Mouse (Mus musculus): Measurements from ENCODE around the gene Phospho1. TPM values are rescaled to one million over a fixed set of nuclear protein-coding genes. Genes with fewer than 3 reads are reported as not detected.

Phospho1 gene
- polyA plus RNA-seq, 1 experiment from 2014 or later = 5.3 TPM

- H3K27ac ChIP-seq = peak overlapping the region; percentile 80
- no peaks in the 10 kb centered on the region for H3K36me3 ChIP-seq
- no peak for ATAC-seq (replicated peaks; ENCODE audit: insufficient number of reproducible peaks, insufficient read depth, low FRiP score, low read depth)
- H3K9ac ChIP-seq = no peak overlapping the region
- H3K4me2 ChIP-seq = peak overlapping the region; percentile 47
- no peaks in the 10 kb centered on the region; the same call in 1 of the 2 replicates for H3K4me1 ChIP-seq (replicated peaks)
- 0 out of 2 replicates have a peak, but pooled peaks cover 7% of the 10 kb centered on the region for H3K27me3 ChIP-seq
- peak overlapping the region; percentile 32 for H3K4me3 ChIP-seq
- WGBS = 45% methylated on average over 6 of the region's 6 CpGs
- H3K9me3 ChIP-seq (replicated peaks) = no peaks in the 10 kb centered on the region
Observed at GRCm38 (mm10) chr11:95843421-95843950, 19.2 kb downstream of the Phospho1 start.

- Histone ChIP-seq H3K27me3 (0 out of 2 replicates have a peak, but pooled peaks cover 7% of the 10 kb centered on the region), H3K27ac (no peak overlapping the region), H3K4me2 (peak overlapping the region; percentile 47), H3K4me3 (no peak overlapping the region), H3K4me1 (replicated peaks) (no peaks in the 10 kb centered on the region), H3K9me3 (replicated peaks) (no peaks in the 10 kb centered on the region), H3K9ac (no peak overlapping the region), H3K36me3 (no peaks in the 10 kb centered on the region)
- 71% methylated on average over 4 of the region's 4 CpGs for WGBS
- ATAC-seq (replicated peaks; ENCODE audit: insufficient number of reproducible peaks, insufficient read depth, low FRiP score, low read depth) = no peak
Observed at GRCm38 (mm10) chr11:95844935-95845334, 20.6 kb downstream of the Phospho1 start.

- Histone ChIP-seq H3K9ac (no peak overlapping the region), H3K4me1 (replicated peaks) (no peaks in the 10 kb centered on the region), H3K4me3 (no peak overlapping the region), H3K36me3 (no peaks in the 10 kb centered on the region), H3K27ac (no peak overlapping the region), H3K27me3 (no peaks in the 10 kb centered on the region), H3K4me2 (no peak overlapping the region), H3K9me3 (replicated peaks) (no peaks in the 10 kb centered on the region)
- WGBS = 73% methylated on average over 2 of the region's 2 CpGs
- no peak for ATAC-seq (replicated peaks; ENCODE audit: insufficient number of reproducible peaks, insufficient read depth, low FRiP score, low read depth)
Observed at GRCm38 (mm10) chr11:95850898-95851297, 26.6 kb downstream of the Phospho1 start.

GRCm38 (mm10) chr11:95853684-95854083 is 29.4 kb downstream of the Phospho1 start:
- Histone ChIP-seq H3K27me3 (no peaks in the 10 kb centered on the region), H3K4me2 (no peak overlapping the region), H3K36me3 (no peaks in the 10 kb centered on the region), H3K4me3 (no peak overlapping the region), H3K9me3 (replicated peaks) (no peaks in the 10 kb centered on the region), H3K9ac (no peak overlapping the region), H3K27ac (no peak overlapping the region), H3K4me1 (replicated peaks) (0 out of 2 replicates have a peak, but pooled peaks cover 7% of the 10 kb centered on the region)
- WGBS = 43% methylated on average over 5 of the region's 5 CpGs
- ATAC-seq (replicated peaks; ENCODE audit: insufficient number of reproducible peaks, insufficient read depth, low FRiP score, low read depth) = no peak

GRCm38 (mm10) chr11:95857306-95857705 is 33.0 kb downstream of the Phospho1 start:
- H3K9ac ChIP-seq = no peak overlapping the region
- H3K27ac ChIP-seq = no peak overlapping the region
- H3K36me3 ChIP-seq = no peaks in the 10 kb centered on the region
- ATAC-seq (replicated peaks; ENCODE audit: insufficient number of reproducible peaks, insufficient read depth, low FRiP score, low read depth) = no peak
- H3K9me3 ChIP-seq (replicated peaks) = no peaks in the 10 kb centered on the region
- no peak overlapping the region for H3K4me3 ChIP-seq
- H3K4me2 ChIP-seq = 0 out of 2 replicates have a peak overlapping the region, but pooled peaks have one; percentile 85
- peaks cover 13% of the 10 kb centered on the region for H3K4me1 ChIP-seq (replicated peaks)
- H3K27me3 ChIP-seq = no peaks in the 10 kb centered on the region
- 72% methylated on average over 4 of the region's 4 CpGs for WGBS

GRCm38 (mm10) chr11:95857716-95858527 is 33.6 kb downstream of the Phospho1 start:
- H3K36me3 ChIP-seq = no peaks in the 10 kb centered on the region
- H3K4me3 ChIP-seq = peak overlapping the region; percentile 79
- H3K27ac ChIP-seq = peak overlapping the region; percentile 89
- no peaks in the 10 kb centered on the region for H3K9me3 ChIP-seq (replicated peaks)
- ATAC-seq (replicated peaks; ENCODE audit: insufficient number of reproducible peaks, insufficient read depth, low FRiP score, low read depth) = no peak
- H3K4me2 ChIP-seq = peak overlapping the region; percentile 85
- H3K27me3 ChIP-seq = no peaks in the 10 kb centered on the region
- H3K4me1 ChIP-seq (replicated peaks) = peaks cover 13% of the 10 kb centered on the region
- 20% methylated on average over 21 of the region's 21 CpGs for WGBS
- peak overlapping the region; percentile 61 for H3K9ac ChIP-seq

- no peaks in the 10 kb centered on the region for H3K36me3 ChIP-seq
- H3K4me3 ChIP-seq = peak overlapping the region; percentile 79
- peak overlapping the region; percentile 64 for H3K9ac ChIP-seq
- ATAC-seq (replicated peaks; ENCODE audit: insufficient number of reproducible peaks, insufficient read depth, low FRiP score, low read depth) = peak; percentile 98
- peak overlapping the region; percentile 89 for H3K27ac ChIP-seq
- H3K9me3 ChIP-seq (replicated peaks) = no peaks in the 10 kb centered on the region
- peaks cover 13% of the 10 kb centered on the region for H3K4me1 ChIP-seq (replicated peaks)
- peak overlapping the region; percentile 85 for H3K4me2 ChIP-seq
- WGBS = under 1% methylated on average over 58 of the region's 58 CpGs
- H3K27me3 ChIP-seq = no peaks in the 10 kb centered on the region
Observed at GRCm38 (mm10) chr11:95858528-95859467, 34.5 kb downstream of the Phospho1 start.

GRCm38 (mm10) chr11:95859468-95859855 is 35.2 kb downstream of the Phospho1 start:
- Histone ChIP-seq H3K36me3 (no peaks in the 10 kb centered on the region), H3K27me3 (no peaks in the 10 kb centered on the region), H3K9me3 (replicated peaks) (no peaks in the 10 kb centered on the region), H3K9ac (peak overlapping the region; percentile 64), H3K4me3 (peak overlapping the region; percentile 79), H3K27ac (peak overlapping the region; percentile 89), H3K4me2 (peak overlapping the region; percentile 85), H3K4me1 (replicated peaks) (peaks cover 13% of the 10 kb centered on the region)
- peak; percentile 47; the same call in 1 of the 2 replicates for ATAC-seq (replicated peaks; ENCODE audit: insufficient number of reproducible peaks, insufficient read depth, low FRiP score, low read depth)
- under 1% methylated on average over 35 of the region's 35 CpGs for WGBS

- H3K27ac ChIP-seq = 0 out of 2 replicates have a peak overlapping the region, but pooled peaks have one; percentile 89
- no peaks in the 10 kb centered on the region for H3K27me3 ChIP-seq
- peak overlapping the region; percentile 64 for H3K9ac ChIP-seq
- H3K4me1 ChIP-seq (replicated peaks) = peaks cover 13% of the 10 kb centered on the region
- no peaks in the 10 kb centered on the region for H3K9me3 ChIP-seq (replicated peaks)
- H3K4me3 ChIP-seq = peak overlapping the region; percentile 79
- H3K36me3 ChIP-seq = no peaks in the 10 kb centered on the region
- ATAC-seq (replicated peaks; ENCODE audit: insufficient number of reproducible peaks, insufficient read depth, low FRiP score, low read depth) = no peak
- 20% methylated on average over 3 of the region's 3 CpGs for WGBS
- peak overlapping the region; percentile 85 for H3K4me2 ChIP-seq
Observed at GRCm38 (mm10) chr11:95860071-95860490, 35.8 kb downstream of the Phospho1 start.

- no peaks in the 10 kb centered on the region for H3K36me3 ChIP-seq
- H3K27me3 ChIP-seq = no peaks in the 10 kb centered on the region
- WGBS = 88% methylated on average over 8 of the region's 8 CpGs
- no peaks in the 10 kb centered on the region for H3K9me3 ChIP-seq (replicated peaks)
- H3K9ac ChIP-seq = no peak overlapping the region
- H3K4me2 ChIP-seq = no peak overlapping the region
- ATAC-seq (replicated peaks; ENCODE audit: insufficient number of reproducible peaks, insufficient read depth, low FRiP score, low read depth) = no peak
- H3K27ac ChIP-seq = no peak overlapping the region
- no peak overlapping the region for H3K4me3 ChIP-seq
- H3K4me1 ChIP-seq (replicated peaks) = peaks cover 13% of the 10 kb centered on the region
Observed at GRCm38 (mm10) chr11:95861397-95861796, 37.1 kb downstream of the Phospho1 start.

- no peaks in the 10 kb centered on the region for H3K27me3 ChIP-seq
- no peaks in the 10 kb centered on the region for H3K9me3 ChIP-seq (replicated peaks)
- H3K4me2 ChIP-seq = no peak overlapping the region
- no peak overlapping the region for H3K4me3 ChIP-seq
- no peak overlapping the region for H3K27ac ChIP-seq
- no peak for ATAC-seq (replicated peaks; ENCODE audit: insufficient number of reproducible peaks, insufficient read depth, low FRiP score, low read depth)
- no peaks in the 10 kb centered on the region for H3K4me1 ChIP-seq (replicated peaks)
- no peaks in the 10 kb centered on the region for H3K36me3 ChIP-seq
- WGBS = 67% methylated on average over 4 of the region's 4 CpGs
- no peak overlapping the region for H3K9ac ChIP-seq
Observed at GRCm38 (mm10) chr11:95869442-95869841, 45.1 kb downstream of the Phospho1 start.

Data from heart, embryonic 15.5 days (tissue).